Mouse (Mus musculus) frontal cortex, postnatal 10 days (tissue): Measurements from ENCODE around the gene Idua.
A peak's percentile ranks its signal among the peaks of the same experiment; 100 is the strongest.

Experiments
- DNase-seq, 2 experiments: peaks; one replicate each; pipeline ENCODE4 v3.0.0; 2022; ENCODE audit warnings: low spot score in 2 of 2, mixed read lengths in 1 of 2

The Idua gene

GRCm38 (mm10) chr5:108654444-108654990 is 5.6 kb upstream of the Idua start:
- no peak for DNase-seq

GRCm38 (mm10) chr5:108655381-108655780 is 4.8 kb upstream of the Idua start:
- DNase-seq: no peak

GRCm38 (mm10) chr5:108655891-108656650 is 4.1 kb upstream of the Idua start:
- DNase-seq: no peak

- no peak for DNase-seq
Observed at GRCm38 (mm10) chr5:108657406-108657805, 2.7 kb upstream of the Idua start.

GRCm38 (mm10) chr5:108658611-108659010 is 1.5 kb upstream of the Idua start:
- no peak for DNase-seq

GRCm38 (mm10) chr5:108660632-108661268 is 619 bp downstream of the Idua start:
- DNase-seq: peak; percentile 86 to 91

- DNase-seq: no peak
Observed at GRCm38 (mm10) chr5:108662772-108663171, 2.6 kb downstream of the Idua start.

GRCm38 (mm10) chr5:108665066-108665465 is 4.9 kb downstream of the Idua start:
- no peak for DNase-seq

- DNase-seq: no peak
Observed at GRCm38 (mm10) chr5:108667370-108667769, 7.2 kb downstream of the Idua start.

GRCm38 (mm10) chr5:108668387-108668932 is 8.3 kb downstream of the Idua start:
- no peak for DNase-seq

- DNase-seq: peak; percentile 79 to 85
Observed at GRCm38 (mm10) chr5:108668977-108669936, 9.1 kb downstream of the Idua start, which contains the start of gene Dgkq. TSS of gene Dgkq (minus strand) at chr5:108669672.

- no peak for DNase-seq
Observed at GRCm38 (mm10) chr5:108669986-108670385, 9.9 kb downstream of the Idua start.

GRCm38 (mm10) chr5:108670785-108671184 is 10.7 kb downstream of the Idua start:
- no peak for DNase-seq

- DNase-seq: no peak
Observed at GRCm38 (mm10) chr5:108671757-108672156, 11.6 kb downstream of the Idua start.

GRCm38 (mm10) chr5:108674624-108675023 is 14.5 kb downstream of the Idua start:
- DNase-seq: no peak

- DNase-seq: no peak
Observed at GRCm38 (mm10) chr5:108675251-108675816, 15.2 kb downstream of the Idua start, which contains the start of gene Slc26a1. TSS of gene Slc26a1 (minus strand) at chr5:108675569.

GRCm38 (mm10) chr5:108676772-108677498 is 16.8 kb downstream of the Idua start:
- DNase-seq: no peak

GRCm38 (mm10) chr5:108677605-108678295 is 17.6 kb downstream of the Idua start:
- peak; percentile 79 to 85 for DNase-seq

GRCm38 (mm10) chr5:108678296-108678854 is 18.2 kb downstream of the Idua start:
- no peak for DNase-seq
